Mouse (Mus musculus): Measurements from ENCODE around the gene Krtap4-7. TPM values are rescaled to one million over a fixed set of nuclear protein-coding genes. Genes with fewer than 3 reads are reported as not detected.
"Not testable (repeated sequence)": the region's sequence is repeated elsewhere in the genome, so short reads cannot be mapped to it uniquely, and the experiment has no call there.

Krtap4-7 gene
- total RNA-seq (2021) (not detected), polyA plus RNA-seq (2012; rRNA removed) (not detected in 2 replicates)
- long read RNA-seq: 0 reads

DNA sequence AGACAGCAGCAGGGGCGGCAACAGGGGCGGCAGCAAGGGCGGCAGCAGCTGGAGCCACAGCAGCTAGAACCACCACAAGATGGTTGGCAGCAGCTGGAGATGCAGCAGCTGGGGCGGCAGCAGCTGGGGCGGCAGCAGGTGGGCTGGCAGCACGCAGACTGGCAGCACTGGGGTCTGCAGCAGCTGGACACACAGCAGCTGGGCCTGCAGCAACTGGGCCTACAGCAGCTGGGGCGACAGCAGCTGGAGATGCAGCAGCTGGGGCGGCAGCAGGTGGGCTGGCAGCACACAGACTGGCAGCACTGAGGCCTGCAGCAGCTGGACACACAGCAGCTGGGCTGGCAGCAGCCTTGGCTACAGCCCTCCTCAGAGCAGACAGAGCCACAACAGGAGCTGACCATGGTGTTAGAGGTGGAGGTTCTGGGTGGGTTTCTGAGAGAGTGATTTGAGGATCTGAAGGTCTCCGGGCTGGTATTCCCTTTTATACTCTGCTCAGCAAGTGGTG, at the start of gene Krtap4-7:
Gene Krtap4-7, minus strand, starts transcription at position 455 of the 505 bp plus-strand sequence.
- not testable (repeated sequence) for DNase-seq

DNA sequence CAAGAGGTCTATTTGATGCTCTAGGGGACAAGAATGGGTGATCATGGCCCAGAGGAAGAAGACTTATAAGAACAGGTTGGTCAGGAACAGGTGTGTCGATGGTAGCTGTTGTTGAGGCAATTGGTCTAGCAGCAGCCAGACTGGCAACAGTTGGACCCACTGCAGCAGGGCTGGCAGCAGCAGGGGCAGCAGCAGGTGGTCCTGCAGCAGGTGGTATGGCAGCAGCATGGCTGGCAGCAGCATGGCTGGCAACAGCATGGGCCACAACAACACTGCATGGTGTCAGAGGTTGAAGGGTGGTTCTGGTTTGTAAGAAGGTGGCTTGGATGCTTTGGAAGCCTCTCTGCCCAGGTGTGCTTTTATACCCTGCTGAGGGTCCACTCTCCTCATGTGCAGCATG, 46.6 kb upstream of the Krtap4-7 start, which contains the start of gene Gm14190:
Gene Gm14190, minus strand, starts transcription at position 278 of the 400 bp plus-strand sequence.
- no peak for DNase-seq

DNA sequence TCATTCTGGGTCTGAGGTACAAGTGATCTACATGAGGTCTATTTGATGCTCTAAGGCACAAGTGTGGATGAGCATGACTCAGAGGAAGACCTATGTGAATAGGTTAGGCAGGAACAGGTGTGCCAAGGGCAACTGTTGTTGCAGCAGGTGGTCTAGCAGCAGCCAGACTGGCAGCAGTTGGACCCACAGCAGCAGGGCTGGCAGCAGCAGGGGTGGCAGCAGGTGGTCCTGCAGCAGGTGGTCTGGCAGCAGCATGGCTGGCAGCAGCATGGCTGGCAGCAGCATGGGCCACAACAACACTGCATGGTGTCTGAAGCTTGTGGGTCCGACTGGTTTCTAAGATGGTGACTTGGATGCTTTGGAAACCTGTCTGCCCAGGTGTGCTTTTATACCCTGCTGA, 41.3 kb upstream of the Krtap4-7 start:
- not testable (repeated sequence) for DNase-seq

DNA sequence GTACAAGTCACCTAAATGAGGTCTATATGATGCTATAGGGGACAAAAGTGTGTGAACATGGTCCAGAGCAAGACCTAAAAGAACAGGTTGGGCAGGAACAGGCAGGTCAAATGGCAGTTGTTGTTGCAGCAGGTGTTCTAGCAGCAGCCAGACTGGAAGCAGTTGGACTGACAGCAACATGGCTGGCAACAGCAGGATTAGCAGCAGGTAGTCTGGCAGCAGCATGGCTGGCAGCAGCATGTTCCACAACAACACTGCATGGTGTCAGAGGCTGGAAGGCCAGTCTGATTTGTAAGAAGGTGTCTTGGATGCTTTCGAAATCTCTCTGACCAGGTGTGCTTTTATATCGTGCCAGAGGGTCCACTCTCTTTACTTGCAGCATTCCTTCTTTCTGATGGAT, 39.6 kb upstream of the Krtap4-7 start:
- DNase-seq: no peak

DNA sequence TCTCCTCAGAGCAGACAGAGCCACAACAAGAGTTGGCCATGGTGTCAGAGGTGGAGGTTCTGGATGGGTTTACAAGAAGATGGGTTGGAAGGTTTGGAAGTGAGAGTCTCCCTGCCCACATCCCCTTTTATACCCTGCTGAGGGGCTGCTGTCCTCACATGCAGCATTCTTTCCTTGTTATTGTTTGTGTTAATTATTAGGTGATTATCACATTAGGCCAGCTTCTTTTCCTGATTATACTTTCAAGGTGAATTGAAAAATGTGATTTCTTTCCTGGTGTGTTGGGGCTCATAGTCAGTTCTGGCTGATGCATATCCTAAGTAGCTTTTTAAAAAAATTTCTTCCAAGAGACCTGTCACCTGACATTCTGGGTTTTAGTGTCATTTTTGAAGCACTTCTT, 22.0 kb upstream of the Krtap4-7 start, which contains the start of gene Krtap4-6:
Gene Krtap4-6, minus strand, starts transcription at position 101 of the 400 bp plus-strand sequence.
- no peak for DNase-seq

DNA sequence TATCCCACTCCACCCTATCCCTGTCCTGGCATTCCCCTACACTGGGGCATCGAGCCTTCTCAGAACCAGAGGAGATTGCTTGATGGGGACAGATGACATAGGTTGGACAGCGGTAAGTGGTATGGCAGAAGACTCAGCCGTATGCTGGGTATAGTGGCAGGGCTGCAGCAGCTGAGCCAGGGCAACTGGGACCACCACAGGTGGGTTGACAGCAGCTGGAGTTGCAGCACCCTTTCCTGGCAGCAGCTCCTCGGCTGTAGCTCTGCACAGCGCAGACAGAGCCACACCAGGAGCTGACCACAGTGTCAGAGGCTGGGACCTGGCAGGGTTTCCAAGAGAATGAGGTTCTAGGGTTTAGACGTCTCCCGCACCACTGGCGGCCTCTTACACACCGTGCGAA, 18.9 kb upstream of the Krtap4-7 start:
- DNase-seq: no peak

DNA sequence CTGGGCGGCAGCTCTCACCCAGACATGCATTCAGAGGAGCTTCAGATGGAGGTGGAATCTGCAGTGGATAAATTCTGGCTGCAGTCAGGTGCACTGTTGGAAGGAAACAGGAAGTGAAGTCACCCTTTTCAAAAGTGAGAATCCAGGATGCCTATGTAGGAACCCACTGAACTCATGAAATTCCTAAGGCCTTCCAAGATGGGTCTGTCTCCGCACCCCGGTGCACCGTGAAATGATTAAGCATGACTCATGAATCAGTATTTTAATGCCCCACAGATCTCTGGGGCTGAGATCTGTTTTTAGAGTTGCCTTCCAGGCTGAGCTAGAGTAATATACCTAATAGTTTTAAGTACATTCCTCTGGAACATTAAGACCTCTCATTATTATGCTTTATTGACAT, 15.4 kb upstream of the Krtap4-7 start:
- no peak for DNase-seq

DNA sequence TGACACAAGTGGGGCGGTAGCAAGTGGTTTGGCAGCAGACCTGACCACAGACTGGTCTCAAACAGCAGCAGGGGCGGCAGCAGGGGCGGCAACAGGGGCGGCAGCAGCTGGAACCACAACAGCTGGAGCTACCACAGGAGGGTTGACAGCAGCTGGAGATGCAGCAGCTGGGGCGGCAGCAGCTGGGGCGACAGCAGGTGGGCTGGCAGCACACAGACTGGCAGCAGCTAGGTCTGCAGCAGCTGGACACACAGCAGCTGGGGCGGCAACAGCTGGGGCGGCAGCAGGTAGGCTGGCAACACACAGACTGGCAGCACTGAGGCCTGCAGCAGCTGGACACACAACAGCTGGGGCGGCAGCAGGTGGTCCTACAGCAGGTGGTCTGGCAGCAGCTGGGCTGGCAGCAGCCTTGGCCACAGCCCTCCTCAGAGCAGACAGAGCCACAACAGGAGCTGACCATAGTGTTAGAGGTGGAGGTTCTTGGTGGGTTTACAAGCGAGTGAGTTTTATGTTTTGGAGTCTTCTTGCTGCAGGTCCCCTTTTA, 14.7 kb upstream of the Krtap4-7 start, which contains the start of gene Gm11563:
Gene Gm11563, minus strand, starts transcription at position 494 of the 544 bp plus-strand sequence.
- DNase-seq: not testable (repeated sequence)

DNA sequence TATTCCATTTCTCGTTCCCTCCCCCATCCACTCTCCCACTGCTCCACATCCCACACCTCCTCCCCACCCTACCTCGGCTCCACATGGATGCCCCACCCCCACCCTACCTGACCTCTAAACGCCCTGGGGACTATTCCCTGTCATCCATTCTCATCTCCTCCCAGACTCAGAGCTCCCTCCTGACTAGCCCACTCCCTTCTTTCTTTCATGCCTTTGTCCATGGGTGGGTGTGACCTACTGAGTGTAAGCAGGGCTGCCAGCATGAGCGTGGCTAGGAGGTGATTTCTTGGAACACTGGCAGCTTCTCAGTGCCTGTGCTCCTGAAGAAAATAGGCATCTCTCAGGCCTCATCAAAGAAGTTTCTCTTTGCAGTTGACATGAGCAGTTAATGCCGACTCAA, 13.2 kb upstream of the Krtap4-7 start:
- DNase-seq: no peak

DNA sequence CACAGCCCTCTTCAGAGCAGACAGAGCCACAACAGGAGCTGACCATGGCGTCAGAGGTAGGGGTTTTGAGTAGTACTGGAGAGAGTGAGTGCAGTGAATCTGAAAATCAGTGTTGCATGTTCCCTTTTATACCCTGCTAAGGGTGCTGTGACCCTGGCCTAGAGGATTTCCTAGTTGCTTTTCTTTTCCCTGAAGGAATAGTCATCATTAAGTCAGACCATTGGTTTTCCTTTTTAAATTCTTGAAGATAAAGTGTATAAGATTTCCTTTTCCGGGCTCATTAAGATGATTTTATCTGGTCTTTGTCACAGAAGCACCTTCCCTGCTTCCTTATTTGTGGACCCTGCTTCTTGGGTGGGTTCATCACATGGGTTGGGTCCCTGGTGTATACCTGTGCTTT, 6.2 kb upstream of the Krtap4-7 start, which contains the start of gene Gm11555:
Gene Gm11555, minus strand, starts transcription at position 101 of the 400 bp plus-strand sequence.
- DNase-seq: no peak

DNA sequence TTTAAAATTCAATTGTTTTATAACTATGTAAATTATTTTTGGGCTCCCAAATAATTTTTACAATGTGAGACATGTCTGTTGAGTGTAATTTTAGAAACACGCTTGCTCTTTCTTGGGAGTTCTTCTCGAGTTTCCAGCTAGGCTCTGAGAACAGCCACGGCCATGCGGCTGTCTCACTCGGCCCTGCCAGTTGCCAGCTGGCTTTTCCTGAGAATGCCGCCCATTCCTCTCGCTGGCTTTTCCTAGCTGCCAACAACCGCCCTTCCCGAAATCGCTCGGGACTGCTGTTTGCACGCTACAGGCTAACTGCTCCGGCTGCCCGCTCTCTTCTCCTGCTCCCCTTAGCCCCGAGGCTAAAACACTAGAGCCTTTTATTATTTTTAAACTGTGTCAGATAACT, 2.6 kb upstream of the Krtap4-7 start:
- no peak for DNase-seq

DNA sequence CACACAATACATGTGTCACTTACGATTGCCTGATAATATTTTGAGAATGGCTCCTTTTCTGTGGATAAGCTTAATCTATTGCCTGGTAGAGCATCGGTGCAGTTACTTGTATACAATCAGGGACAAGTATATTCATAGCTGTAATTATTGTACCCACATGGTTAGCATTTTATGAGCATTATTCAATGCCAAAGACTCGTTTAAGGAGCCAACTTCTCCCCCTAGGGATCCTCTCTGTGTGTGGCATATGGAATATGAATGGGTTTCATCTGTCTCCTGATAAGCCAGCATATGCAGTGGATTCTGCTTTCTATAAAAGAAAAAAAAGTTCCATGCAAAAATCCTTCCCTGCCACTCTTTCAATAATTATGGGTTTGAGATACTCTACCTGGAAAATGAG, 462 bp upstream of the Krtap4-7 start:
- DNase-seq: no peak

DNA sequence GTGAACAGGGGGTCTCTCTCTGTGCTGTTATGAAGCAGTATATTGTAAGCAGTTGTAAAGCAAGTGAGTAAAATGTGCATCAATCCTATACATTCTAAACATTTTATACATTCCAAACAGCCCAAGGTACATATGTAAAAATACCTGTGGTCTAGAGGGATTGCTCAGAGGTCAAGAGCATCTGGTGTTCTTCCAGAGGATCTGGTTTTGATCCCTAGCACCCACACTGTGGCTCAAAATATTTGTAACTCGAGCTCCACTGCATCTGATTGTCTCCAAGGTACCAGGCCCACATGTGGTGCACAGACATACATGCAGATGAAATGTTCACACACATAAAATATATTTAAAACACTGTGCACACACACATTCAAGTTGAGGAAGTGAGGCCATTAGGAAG, 3.0 kb downstream of the Krtap4-7 start:
- DNase-seq: no peak

DNA sequence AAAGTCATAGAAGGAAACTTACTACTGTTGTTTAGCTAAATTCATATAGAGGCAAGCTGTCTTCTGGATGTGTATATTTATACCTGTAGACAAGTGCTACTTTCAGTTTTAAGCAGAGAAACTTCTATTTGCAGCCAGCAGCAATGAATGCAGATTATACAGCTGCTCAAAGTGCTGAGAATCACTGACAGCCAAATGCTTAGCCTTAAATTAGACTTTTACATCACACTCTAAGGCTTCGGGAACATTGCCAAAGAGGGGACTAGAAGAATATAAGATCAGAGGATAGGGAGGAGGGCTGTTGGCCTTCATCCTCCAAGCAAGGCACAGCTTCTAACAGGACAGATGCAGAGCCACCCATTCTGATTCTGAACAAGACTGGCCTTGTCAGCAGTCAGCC, 6.8 kb downstream of the Krtap4-7 start:
- DNase-seq: no peak

DNA sequence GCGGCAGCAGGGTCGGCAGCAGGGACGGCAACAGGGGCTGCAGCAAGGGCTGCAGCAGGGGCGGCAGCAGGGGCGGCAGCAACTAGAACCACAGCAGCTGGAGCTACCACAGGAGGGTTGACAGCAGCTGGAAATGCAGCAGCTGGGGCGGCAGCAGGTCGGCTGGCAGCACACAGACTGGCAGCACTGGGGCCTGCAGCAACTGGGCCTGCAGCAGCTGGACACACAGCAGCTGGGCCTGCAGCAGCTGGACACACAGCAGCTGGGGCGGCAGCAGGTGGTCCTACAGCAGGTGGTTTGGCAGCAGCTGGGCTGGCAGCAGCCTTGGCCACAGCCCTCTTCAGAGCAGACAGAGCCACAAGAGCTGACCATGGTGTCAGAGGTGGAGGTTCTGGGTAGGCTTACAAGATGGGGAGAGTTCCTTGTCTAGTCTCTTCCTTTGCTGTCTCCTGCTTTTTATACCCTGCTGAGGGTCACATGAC, 9.2 kb downstream of the Krtap4-7 start, which contains the start of gene Krtap4-2:
Gene Krtap4-2, minus strand, starts transcription at position 432 of the 482 bp plus-strand sequence.
- DNase-seq: no peak

DNA sequence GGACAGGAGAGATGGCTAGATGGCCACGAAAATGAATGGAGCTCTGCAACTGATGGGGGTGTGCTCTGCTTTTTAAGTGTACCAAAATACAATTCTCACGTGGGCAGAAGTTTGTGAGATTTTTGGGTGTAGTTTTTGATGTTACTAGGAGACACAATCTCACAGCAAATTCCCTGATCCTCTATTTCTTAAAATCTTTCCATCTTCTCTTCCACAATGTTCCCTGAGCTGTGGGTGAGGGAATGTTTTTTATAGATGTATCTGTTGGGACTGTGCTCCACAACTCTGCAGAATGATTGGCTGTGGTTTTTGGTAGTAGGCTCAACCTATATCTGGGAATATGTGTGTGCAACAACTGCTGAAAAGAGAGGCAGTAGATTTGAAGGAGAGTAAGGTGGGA, 10.6 kb downstream of the Krtap4-7 start:
- no peak for DNase-seq

DNA sequence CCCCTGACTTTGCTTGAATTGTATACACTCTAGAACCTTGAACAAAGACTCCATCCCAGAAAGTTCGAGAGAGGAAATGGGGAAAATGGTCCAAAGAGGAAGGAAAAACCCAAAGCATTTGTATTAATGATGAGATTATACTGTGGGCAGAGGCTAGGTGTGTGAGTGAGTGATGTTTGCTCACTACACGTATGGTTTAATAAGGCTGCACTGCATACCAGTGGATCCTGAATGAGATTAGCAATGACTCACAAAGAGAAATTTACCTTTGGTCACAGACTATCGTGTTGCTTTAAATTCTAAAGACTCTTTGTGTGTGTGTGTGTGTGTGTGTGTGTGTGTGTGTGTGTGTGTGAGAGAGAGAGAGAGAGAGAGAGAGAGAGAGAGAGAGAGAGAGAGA, 13.0 kb downstream of the Krtap4-7 start:
- no peak for DNase-seq

DNA sequence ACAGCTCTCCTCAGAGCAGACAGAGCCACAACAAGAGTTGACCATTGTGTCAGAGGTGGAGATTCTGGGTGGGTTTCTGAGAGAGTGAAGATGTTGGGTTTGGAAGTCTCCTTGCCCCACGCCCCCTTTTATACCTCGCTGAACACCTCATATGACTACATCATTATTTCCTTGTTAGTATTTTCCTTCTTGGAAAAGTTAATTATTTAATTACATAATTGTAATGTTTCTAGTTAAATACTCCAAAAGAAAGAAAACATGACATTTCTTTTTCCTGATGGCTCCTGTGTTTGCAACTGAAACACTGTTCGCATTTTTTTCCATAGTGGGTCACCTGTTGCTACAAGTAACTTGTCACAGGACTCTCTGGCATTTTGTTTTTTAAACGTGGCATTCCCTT, 15.8 kb downstream of the Krtap4-7 start, which contains the start of gene Krtap4-1:
Gene Krtap4-1, minus strand, starts transcription at position 101 of the 400 bp plus-strand sequence.
- DNase-seq: no peak

DNA sequence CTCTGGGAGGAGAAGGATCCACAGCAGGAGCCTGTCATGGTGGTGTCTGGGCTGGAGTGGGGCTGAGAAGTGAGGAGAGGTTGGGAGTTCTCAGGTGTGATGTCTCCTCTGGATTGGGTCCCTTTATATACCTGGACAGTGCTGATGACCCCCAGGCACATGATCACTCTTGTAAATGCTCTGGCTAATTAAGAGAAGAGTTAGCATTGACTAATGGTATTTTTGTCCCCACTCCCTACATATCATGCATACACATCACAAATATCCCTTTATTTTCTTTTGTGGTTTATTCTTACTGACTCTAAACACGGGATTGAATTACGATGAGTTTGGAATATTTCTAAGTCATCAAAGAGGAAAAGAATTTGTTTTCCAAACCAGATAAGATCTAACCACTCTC, 23.6 kb downstream of the Krtap4-7 start, which contains the start of gene Gm11562:
Gene Gm11562, minus strand, starts transcription at position 101 of the 400 bp plus-strand sequence.
- DNase-seq: no peak

DNA sequence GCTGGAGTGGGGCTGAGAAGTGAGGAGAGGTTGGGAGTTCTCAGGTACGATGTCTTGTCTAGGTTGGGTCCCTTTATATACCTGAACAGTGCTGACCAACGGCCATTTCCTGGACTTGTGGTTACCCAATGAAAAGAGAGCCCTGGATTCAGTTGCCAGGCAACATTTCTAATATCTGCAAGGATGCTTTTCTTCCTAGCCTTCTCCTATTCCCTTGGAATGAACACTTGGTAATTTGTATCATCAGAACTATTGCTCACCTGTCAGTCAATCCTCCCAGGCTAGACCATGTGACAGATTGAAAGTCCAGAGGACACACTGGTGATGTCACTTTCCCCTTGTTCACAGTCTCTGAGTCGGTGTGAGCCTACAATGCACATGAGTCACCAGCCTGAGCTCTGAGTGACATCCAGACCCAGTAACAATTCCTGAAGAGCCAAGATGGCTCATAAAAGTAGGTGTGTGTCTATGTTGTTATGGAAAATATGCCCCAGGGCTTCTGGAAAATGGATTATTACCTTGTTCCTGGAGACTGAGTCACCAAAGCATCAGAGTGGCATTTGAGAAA, 29.0 kb downstream of the Krtap4-7 start, which contains the start of gene Krtap2-4:
Gene Krtap2-4, minus strand, starts transcription at position 51 of the 568 bp plus-strand sequence.
- no peak for DNase-seq

DNA sequence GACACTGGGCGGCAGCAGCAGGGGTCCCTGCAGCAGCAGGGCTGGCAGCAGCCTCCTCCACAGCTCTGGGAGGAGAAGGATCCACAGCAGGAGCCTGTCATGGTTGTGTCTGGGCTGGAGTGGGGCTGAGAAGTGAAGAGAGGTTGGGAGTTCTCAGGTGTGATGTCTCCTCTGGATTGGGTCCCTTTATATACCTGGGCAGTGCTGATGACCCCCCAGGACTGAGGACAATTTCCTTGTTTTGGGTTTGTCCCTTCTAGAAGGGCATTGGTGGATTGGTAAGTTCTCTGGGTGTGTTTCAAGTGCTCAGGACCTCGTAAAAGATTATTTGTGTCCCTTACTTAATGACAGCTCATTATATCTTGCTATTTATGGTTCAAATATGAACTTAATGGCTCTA, 33.8 kb downstream of the Krtap4-7 start, which contains the start of gene Gm11937:
Gene Gm11937, minus strand, starts transcription at position 101 of the 400 bp plus-strand sequence.
- not testable (repeated sequence) for DNase-seq

DNA sequence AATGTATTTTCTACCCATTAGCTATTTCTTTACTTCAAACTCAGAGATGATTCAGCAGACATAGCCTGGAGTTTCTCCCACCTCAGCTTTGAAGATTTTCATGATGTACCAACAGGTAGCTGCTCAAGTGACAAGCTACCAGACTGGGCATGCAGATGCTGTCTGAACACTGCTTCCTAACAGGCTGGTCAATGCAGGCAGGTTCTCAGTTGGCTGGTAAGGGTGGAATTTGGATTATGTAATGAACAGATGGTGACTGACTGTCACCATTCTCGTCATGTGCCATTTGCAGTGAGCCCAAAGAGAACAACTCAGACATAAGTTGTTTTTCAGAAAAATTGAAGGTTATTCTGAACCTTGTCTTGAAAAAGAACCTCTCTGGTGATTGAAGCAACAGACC, 34.8 kb downstream of the Krtap4-7 start:
- DNase-seq: no peak

DNA sequence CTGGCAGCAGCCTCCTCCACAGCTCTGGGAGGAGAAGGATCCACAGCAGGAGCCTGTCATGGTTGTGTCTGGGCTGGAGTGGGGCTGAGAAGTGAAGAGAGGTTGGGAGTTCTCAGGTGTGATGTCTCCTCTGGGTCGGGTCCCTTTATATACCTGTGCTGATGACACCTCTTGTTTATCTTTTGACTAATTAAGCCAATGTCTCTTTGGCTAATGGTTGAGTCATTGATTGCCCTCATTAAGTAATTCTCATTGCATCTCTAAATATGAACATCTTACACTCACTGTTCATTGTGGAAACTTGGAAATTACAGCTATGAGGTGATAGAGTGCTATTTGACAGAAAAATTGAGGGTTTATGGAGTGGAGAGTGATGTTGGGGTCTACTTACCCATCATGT, 40.7 kb downstream of the Krtap4-7 start, which contains the start of gene Gm11938:
Gene Gm11938, minus strand, starts transcription at position 101 of the 400 bp plus-strand sequence.
- not testable (repeated sequence) for DNase-seq
